Mouse (Mus musculus): ENCODE data around the gene Mlec. TPM values are rescaled to one million over a fixed set of nuclear protein-coding genes. Genes with fewer than 3 reads are reported as not detected.

Gene Mlec
- polyA plus RNA-seq (2012; rRNA removed), result 131 and 153 TPM in 2 replicates

- WGBS, result under 1% methylated on average over 75 of the region's 78 CpGs
- DNase-seq (ENCODE audit: low read depth, low spot score), result peak; percentile 96
Measured at GRCm38 (mm10) chr5:115158040-115158983, at the start of gene Mlec. Gene Mlec, minus strand, starts transcription at chr5:115158179.

GRCm38 (mm10) chr5:115207244-115207643 is 49.3 kb upstream of the Mlec start:
- 70% methylated on average over 5 of the region's 5 CpGs for WGBS
- no peak for DNase-seq (ENCODE audit: low read depth, low spot score)

GRCm38 (mm10) chr5:115204562-115205311 is 46.8 kb upstream of the Mlec start:
- WGBS, result 6% methylated on average over 31 of the region's 31 CpGs
- DNase-seq (ENCODE audit: low read depth, low spot score), result no peak

- WGBS, result 15% methylated on average over 23 of the region's 23 CpGs
- no peak for DNase-seq (ENCODE audit: low read depth, low spot score)
Measured at GRCm38 (mm10) chr5:115203735-115204561, 46.0 kb upstream of the Mlec start.

GRCm38 (mm10) chr5:115194626-115195221 is 36.7 kb upstream of the Mlec start:
- DNase-seq (ENCODE audit: low read depth, low spot score), result no peak
- 10% methylated on average over 12 of the region's 12 CpGs for WGBS

DNA sequence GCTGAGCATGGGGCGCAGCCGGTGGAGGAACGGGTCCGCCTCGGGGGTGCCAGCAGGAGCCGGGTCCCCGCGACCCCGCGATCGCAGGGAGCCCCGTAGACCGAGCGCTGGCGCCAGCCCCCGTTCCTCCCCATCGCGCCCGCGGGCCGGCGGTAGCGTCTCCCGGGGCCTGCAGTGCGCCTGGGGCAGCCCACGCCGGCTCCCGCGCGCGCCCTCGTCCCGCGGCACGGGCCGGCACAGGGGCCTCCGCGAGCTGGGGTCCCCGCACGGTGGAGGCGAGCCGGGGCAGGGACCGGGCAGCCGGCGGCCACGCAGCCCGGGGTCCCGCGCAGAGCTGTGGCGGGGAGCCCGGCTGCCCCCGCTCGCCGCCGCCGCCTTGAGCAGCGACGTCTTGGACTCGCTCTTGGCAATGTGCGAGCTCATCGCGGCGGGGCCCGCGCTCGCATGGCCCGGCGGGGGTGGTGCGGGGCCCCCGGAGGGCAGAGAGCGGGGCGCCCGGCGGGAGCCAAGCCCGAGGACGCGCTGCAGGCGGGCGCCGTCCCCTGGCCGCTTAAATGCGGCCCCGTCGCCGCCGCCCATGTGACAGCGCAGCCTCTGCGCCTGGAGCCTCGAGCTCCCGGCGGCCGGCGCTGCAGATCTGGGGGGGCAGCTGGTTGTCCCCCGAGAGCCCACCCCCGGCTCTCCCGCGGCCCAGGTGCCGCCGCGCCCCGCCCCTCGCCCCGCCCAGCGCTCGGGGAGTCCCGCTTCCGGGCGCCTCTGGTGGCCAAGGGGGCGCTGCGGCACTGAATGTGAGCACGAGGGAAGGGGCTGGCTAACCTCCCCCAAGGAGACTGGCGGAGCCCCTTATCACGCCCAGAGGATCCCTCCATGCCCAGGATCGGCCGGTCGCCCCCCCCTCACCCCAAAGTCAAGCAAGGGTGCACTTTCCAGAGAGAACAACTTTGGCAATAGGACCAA is 36.0 kb upstream of the Mlec start, which contains the start of gene Cabp1:
TSS of gene Cabp1 (minus strand) at position 713 of the 957 bp plus-strand sequence.
- under 1% methylated on average over 80 of the region's 116 CpGs for WGBS
- DNase-seq (ENCODE audit: low read depth, low spot score), result no peak

- under 1% methylated on average over 34 of the region's 34 CpGs for WGBS
- DNase-seq (ENCODE audit: low read depth, low spot score), result no peak
Measured at GRCm38 (mm10) chr5:115193226-115193625, 35.2 kb upstream of the Mlec start.

DNA sequence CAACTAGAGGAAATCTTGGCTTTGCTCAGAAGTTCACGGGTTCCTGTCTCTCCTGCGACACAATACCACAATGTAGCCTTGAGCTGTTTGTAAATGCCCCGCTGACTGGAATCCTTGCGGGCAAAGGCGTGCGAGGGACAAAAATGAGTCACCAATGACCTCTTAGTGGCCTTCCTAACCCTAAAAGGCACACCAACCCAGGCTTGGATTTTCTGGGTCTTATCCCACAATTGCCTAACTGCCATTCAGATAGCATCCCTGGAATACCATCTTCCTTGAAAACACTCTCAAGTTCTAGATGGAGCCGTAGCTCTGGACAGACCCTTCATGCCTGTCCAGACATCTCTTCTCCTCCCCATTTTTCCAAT is 34.8 kb upstream of the Mlec start:
- no peak for DNase-seq (ENCODE audit: low read depth, low spot score)
- 12% methylated on average over 7 of the region's 7 CpGs for WGBS

- WGBS, result 18% methylated on average over 29 of the region's 29 CpGs
- no peak for DNase-seq (ENCODE audit: low read depth, low spot score)
Measured at GRCm38 (mm10) chr5:115191880-115192827, 34.2 kb upstream of the Mlec start.

DNA sequence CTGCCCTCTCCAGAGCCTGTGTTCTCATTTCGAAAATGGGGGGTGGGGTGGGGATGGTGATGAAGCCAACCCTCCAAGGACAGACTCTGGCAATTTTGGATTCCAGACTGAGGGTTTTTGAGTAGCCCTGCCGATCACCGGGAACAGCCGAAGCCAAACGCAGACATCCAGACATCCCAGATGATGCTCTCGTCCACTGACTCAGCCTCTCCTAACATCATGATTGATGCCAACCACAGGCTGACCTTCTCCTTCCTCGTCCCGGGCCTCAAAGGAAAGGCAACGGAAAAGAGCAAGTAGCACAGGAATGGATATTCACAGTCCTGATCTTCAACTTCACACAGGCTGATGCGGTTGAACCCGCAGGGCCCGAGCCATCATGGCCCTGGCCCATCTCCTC is 32.1 kb upstream of the Mlec start:
- DNase-seq (ENCODE audit: low read depth, low spot score), result no peak
- WGBS, result 78% methylated on average over 12 of the region's 12 CpGs

GRCm38 (mm10) chr5:115188824-115189223 is 30.8 kb upstream of the Mlec start:
- WGBS, result 40% methylated on average over 5 of the region's 5 CpGs

GRCm38 (mm10) chr5:115187188-115188131 is 29.5 kb upstream of the Mlec start:
- WGBS, result 16% methylated on average over 26 of the region's 26 CpGs
- peak; percentile 76 for DNase-seq (ENCODE audit: low read depth, low spot score)

More at GRCm38 (mm10) chr5:115188824-115189223, 30.8 kb upstream of the Mlec start:
- no peak for DNase-seq (ENCODE audit: low read depth, low spot score)

GRCm38 (mm10) chr5:115186371-115187073 is 28.5 kb upstream of the Mlec start:
- DNase-seq (ENCODE audit: low read depth, low spot score), result no peak
- 43% methylated on average over 17 of the region's 17 CpGs for WGBS

- WGBS, result 37% methylated on average over 15 of the region's 15 CpGs
- DNase-seq (ENCODE audit: low read depth, low spot score), result no peak
Measured at GRCm38 (mm10) chr5:115184726-115185125, 26.7 kb upstream of the Mlec start.

GRCm38 (mm10) chr5:115183482-115183881 is 25.5 kb upstream of the Mlec start:
- 73% methylated on average over 10 of the region's 10 CpGs for WGBS
- no peak for DNase-seq (ENCODE audit: low read depth, low spot score)
